Mouse (Mus musculus) fibroblast of lung, adult 2 months (primary cell): ENCODE measurements at regions not wholly inside any gene's neighbourhood (a gene's known extent, or its start where the extent isn't known, plus 50 kb on each side); places are given as distances from the start of the nearest gene placed in this dataset.

ENCODE experiments used
- DNase-seq: peaks from one replicate; pipeline ENCODE4 v3.0.0-alpha.2; 2011; ENCODE audit warnings: low read depth

DNA sequence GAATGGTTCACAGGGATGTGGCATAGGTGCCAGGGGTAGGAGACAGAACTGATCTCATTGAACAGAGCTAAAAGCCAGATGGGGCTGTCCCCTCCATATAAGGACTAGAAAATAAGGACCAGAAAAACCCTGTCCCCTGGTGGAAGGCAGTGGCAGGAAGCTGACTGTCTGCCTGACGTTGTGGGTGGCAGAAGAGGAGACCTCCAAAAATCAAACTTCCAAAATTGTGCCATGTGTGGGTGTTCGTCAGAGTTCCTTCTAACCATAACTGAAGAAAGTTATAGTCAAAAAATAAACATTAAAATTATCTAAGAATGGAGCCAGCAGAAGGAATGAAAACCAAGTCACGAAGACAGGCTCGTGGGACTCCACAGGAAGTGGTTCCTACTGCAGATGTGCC, 129.2 kb downstream of the Mtx3 start:
- no peak for DNase-seq

DNA sequence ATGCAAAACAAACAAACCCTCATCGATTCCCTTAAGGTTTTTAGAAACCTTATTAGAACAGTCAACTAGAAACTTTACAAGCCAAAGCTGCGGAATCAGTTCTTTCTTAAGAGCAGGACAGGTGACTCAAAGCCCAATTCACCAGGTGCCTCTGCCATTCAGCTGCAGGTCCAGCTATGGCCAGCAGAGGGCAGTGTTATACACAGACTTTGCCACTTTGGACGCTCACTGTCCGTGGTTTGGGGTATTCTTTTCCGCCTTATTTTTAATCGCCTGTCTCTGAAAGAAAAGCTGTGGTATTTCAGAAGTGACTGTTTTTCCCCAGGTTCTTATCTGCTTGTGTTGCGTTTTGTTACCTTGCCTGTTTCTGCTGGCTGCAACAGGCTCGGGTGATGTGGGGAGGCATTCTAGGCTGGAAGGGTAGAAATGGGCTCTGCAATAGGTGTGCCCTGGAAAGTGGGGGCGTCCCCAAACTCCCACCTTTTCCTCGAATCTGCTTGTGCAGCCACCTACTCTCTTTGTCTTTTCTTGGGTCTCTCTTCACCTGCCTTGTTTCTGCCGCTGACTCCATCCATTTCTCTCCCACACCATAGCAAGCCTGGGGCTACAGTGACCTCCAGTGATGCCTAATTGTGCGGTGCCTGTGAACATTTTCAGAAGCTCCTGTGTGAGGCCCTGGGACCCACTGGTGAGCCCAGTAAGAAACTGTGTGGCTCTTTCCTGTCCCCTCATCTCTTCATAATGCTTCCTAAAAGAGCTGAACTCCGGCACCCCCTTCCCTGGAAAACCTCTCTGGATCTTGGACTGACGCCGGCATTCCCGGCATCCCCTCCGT, 142.4 kb downstream of the Mtx3 start:
- DNase-seq = no peak

DNA sequence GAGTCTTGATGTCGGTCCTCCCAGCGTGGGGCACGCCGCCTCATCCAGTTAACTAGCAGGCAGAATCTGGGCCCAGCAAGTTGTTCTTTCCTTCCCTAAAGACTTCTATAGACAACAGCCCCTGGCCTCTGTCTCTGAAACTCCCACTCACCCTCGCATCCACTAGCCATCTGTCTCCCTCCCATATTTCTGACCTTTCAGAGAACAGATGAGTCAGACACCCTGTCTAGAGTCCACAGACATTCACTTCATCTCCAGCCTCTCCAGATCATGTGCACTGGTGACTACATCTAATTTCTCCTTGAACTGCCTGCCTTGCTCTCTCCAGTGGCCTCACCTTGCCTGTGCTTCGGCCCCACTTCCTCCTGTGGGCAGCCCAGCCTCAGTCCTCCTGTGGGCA, 143.1 kb downstream of the Mtx3 start:
- no peak for DNase-seq

DNA sequence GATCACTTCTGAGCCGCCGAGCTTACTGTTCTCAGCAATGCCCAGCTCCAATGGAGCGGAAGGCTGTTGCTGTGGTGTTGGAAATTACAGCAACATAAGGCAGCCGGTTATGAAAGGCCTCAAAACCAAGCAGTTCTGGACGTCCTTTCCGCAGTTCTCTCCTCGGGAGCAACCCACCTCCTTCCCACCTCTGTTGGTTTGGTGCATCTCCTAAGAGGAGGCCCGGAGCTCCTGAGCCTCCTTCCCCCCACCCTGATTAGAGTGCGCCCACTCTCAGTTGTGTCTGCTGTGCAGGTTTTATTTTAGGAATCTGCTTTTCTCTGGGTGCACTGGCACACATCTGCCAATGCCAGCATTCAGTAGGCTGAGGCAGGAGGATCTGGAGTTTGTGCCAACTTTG, 144.0 kb downstream of the Mtx3 start:
- DNase-seq = no peak

DNA sequence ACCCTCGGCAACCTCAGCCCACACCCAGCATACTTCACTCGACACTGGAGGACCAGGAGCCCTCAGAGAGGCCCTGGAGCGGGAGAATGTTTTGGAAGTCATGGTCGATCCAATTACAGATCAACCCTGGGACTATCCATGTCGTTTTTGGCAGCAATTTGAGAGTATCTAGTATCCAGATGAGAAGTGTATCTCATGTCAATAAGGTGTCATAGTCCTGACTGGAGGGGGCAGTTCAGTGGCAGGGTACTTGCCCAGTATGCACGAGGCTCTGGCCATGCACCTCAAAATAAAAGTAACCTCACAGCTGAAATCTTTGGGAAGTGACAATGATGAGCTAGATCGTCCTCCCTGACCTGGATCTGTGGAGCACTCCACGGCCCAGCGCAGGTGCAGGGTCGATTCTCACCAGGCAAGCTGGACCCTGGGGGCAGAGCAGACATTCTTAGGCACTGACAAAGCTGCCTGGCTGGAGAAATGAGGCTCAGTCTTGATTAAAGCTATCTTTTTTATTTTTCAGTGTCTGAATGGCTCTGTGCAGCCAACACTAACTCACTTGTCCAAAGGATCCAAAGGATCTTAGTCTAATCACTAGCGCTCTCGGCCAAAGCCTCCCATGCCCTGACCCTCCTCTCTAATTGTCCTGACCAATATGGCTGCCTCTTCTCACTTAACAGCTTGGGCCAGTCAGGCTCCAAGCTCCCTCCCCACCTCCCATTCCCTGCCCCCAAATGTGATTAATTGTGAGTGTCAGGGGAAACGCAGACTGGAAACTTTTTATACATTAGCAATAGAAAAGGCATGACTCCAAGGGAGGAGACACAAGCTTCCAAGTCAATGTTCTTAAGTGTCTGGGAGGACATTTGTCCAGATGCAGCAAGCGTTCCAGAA, 146.0 kb downstream of the Mtx3 start:
- DNase-seq = no peak
